Mouse (Mus musculus): ENCODE data around the gene Hhat.

The Hhat gene

DNA sequence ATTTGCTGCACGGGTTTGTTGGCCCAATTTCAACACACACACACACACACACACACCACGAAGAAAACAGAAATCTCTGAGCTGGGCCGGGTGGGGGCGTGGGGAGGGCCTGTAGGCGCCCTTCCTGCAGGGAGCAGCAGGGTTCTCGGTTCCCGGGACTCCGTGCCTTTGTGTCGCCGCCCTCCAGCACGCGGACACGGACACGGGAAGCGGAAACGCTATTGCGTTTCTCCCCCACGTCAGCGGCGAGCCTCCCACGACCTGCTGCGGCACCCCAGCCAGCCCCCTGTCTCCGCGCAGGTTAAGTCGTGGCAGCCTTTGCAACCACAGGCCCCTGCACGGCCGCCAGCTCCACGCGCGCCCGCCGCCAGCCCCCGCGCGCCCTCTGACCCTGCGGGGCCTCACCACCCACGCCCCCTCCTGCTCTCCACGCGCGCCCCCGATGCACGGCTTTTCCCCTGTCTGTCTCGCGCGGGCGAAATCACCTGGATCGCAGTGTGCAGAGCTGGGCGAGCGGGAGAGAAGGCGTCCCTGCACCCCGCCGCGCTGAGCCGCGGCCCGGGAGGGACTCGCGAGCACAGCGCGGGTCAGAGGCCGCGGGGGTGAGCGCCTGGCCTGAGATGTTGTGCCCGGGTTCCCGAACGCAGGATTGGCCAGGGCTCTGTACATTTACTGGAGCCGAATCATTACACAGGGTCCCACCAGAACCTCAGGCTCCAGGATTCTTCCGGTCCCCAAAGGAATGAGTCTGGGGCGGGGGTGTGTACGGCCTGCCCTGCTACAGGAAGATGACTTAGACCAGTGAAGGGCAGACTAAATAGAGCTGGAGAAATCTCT lies at the start of gene Hhat:
Hhat (minus strand) TSS at position 729 of the 837 bp plus-strand sequence.
- DNase-seq (ENCODE audit: low spot score in 2 of 2): peak; percentile 75 to 81

DNA sequence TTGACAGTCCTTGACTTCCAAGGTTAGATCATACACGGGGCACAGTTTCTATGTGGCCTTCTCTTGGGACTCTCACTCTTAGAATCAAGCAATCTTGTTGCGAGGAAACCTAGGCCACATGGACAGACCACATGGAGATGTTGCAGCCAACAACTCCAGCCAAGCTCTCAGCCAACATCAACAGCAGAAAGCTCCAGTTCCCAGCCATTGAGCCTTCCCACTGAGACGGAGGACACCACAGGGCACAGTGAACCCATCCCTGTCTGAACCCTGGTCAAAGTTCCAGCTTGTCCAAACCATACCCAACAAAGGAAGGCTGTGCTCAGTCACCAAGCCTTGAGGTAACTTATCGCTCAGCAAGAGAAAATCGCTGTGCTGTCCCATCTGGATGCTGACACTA lies 47.3 kb upstream of the Hhat start:
- no peak for DNase-seq (ENCODE audit: low spot score in 2 of 2)

DNA sequence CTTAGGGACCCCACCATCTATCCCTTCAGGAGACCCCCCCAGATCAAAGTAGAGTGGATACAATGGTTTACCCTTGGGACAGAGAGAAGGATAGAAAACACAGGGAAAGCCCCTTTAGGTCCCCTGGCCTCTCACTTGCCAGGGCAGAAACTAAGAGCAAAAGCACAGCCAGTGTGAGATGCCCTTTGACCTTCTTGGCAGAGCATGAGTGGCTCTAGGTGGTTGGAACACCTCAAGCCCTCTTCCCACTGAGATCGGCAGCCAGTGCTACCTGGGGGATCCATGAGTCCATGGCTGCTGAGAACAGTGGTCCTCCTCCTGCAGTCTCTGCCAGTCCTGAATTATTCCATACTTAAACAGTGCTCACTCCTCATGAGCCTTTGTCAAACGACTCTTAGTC lies 44.8 kb upstream of the Hhat start:
- no peak for DNase-seq (ENCODE audit: low spot score in 2 of 2)

DNA sequence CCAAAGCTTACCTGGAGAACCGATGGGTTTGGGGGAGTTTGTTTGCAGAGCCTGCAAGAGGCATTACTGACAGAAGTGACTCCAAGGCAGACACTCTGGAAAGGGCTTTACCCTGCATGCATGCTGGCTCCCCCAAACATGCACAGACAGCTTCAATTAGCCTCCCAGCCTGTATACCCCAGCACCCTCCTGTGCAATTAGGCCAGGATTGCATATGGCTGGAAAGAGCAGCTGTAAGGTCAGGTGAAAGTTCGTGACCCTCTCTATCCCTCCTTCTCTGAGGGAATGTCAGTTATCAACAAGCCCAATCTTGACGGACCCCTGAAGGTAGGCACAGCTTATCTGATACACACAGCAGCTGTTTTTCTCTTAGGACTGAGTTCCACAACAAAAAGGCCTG lies 43.7 kb upstream of the Hhat start:
- no peak for DNase-seq (ENCODE audit: low spot score in 2 of 2)

DNA sequence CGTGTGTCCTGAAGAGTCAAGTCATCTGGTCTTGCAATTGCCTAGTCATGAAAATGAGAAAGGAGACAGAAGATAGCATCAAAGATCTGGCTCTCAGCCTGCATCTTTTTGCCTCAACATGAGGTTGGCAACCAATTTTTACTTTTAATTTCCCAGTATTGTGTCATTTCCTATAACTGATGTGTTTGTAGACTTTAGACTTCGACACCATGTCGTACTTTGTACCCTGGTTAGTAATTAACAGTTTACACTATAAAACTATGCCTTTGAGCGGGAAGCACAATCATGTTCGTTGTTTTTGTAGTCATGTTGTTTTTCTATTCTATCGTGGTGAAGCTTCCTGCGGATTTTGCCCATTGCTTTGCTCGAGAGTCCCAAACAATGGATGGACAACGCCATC lies 41.7 kb upstream of the Hhat start:
- no peak for DNase-seq (ENCODE audit: low spot score in 2 of 2)

DNA sequence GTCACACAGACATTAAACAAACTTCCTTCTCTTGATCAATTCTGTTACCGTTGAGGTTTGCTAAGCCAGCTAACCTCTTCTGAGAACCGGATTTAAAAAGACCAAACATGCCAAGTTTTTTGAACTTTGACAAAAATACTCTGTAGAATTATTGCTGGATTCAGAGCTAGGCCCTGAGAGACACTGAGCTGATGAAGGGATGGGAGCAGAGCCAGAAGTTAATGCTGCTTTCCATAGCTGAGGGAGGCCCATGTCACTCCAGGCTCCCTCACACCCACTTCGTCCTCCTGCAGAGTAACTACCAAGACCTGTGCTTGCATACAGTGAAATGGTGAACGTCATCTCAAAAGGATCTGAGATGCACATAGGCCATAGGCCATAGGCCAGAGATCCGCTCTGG lies 41.3 kb upstream of the Hhat start:
- no peak for DNase-seq (ENCODE audit: low spot score in 2 of 2)

DNA sequence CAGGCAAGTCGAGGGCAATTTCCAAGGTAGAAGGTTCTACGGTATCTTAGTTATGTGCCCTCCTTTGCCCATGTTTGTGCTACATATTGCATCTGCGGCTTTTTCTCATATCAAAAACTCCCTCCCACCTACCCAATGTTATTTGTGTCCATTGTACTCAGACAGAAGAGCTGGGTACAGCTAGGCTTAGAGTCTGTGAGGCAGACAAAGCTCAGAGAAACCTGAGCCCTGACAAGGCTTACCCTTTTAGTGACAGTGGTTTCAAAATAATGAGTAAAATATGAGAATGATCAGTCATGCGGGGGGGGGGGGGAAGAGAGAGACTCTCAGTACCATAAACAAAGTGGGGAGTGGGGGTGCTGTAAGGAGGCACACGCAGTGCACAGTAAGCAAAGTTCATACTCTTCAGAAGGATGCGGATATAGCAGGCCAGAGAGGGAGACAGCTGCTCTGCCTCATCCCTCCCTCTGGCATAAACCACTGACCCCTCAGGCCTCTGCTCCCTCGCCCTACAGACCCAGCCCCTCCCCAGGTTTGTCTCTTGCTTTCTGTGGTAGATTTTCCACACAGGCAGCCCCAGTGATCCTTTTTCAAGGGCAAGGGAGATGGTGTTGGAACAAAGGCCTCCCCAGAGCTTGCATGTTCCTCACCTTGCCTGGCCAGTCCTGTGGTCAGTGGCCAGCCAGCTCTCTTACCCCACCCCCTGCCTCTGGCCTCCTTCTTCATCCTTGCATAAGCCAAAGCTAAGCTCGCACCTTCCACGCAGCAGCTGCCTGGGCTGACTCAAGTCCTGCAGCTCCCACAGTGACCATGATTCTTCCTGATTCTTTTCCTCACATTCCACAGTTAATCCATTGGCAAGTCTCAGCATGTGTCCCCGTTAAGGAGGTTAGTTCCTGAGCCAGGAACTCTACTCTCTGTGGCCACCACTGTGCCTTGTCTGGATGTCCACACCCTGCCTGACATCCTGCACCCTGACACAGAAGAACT lies 35.4 kb upstream of the Hhat start:
- DNase-seq (ENCODE audit: low spot score in 2 of 2): no peak

DNA sequence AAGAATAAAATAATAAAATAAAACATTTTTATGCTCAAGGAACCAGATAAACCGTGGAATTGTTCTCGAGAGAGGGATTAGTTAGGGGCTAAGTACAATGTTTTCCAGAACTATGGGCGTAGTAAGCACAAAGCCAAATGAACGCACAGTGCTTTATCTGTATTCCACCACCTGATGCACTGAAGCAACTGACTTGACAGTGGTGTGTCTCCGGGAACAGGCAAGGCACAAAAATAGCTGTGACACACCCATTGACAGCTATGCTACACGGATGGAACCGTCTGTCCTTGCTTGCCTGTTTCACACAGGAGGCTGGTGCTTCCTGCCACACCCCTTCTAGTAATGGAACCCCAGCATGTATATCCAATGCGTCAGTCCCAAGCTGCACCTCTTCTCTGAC lies 29.3 kb upstream of the Hhat start:
- DNase-seq (ENCODE audit: low spot score in 2 of 2): no peak

DNA sequence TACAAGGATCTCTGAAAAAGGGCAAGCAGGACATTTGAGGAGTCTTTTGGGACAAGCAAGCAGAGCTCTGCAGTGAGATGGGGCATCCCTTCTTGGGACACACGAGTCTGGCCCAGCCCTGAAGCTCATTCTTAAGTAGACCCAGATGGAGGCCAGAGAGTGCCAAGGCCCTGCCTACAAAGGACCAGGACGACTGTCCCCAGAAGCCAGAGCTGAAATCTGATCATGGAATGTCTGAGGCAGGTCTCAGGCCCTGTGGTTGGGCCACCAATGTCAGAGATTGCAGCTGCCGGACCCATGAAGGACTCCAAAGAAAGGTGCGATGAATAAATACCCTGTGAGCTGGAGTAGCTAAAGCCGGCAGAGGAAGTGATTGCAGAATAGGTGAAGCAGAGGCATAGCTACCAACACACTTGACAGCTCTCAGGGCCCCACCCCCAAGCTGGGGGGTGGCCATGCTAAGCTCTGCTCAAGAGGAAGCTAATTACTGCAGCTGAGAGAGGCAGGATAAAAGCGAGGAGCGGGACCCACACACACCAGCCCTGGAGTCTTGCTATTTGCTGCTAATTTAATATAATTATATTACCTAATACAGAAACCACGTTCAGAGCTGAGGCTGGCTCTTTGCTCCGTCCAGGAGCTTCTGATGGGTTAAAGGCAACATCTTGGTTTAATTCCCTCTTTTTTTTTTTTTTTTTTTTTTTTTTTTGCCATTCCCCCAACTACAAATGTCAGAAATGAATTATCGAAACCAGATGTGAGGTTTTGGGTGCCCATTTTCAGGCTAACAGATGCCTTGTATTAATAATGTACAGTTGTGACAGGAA lies 28.4 kb upstream of the Hhat start:
- peak; percentile 67 to 69 for DNase-seq (ENCODE audit: low spot score in 2 of 2)

DNA sequence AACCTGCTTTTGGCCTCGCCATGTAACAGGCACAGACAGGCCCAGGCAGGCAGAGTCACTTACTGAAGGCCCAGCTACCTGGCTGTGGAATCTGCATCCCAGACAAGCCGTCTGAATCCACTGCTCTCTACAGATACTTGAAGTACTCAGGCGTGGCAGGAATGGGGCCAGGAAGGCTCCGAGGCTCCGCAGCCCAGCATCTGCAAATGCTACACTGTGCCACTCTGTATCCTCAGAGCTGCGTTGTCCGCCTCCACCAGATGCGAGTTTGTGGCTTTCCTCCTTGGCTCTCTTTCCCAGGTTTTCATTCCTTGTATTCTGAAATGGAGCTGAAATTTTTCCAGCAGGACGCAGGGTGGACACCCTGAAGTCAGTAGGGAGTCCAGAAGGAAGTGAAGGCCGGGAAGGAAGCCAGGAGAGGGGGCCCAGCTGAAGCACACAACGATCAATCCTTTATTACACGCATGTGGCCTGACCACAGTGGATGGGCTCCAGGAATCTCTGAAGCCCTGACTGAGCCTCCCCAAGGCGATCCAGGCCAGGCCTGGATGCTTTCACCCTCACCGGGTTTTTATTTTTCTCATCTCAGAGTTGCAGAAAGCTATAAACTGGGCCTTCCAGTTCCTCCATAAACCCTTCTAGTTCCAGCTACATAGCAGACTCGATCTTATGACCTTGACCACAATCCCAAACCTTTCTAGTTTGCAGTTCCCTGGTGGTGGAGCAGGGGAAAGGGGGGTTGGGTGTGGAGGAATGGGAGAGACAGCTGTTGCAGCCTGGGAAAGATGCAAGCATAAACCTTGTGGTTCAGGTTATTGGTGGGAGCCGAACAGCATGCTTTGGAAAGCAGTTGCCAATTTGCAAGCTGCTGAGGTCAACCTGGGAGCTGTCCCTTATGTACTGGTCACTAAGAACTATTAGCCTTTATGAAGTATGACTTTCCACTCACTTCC lies 27.5 kb upstream of the Hhat start:
- DNase-seq (ENCODE audit: low spot score in 2 of 2): no peak

DNA sequence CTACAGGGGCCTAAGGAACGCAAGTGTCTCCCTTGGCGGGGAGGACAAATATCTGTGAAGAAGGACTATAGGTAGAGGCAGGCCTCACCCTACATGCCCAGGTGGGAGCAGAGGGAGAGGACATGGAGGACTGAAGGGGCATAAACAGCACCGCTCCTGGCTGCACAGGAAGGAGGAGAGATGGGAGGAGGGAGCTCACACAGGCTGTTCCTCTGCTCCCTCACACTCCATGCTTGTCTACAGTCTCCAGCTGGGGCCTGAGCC lies 25.9 kb upstream of the Hhat start:
- no peak for DNase-seq (ENCODE audit: low spot score in 2 of 2)

DNA sequence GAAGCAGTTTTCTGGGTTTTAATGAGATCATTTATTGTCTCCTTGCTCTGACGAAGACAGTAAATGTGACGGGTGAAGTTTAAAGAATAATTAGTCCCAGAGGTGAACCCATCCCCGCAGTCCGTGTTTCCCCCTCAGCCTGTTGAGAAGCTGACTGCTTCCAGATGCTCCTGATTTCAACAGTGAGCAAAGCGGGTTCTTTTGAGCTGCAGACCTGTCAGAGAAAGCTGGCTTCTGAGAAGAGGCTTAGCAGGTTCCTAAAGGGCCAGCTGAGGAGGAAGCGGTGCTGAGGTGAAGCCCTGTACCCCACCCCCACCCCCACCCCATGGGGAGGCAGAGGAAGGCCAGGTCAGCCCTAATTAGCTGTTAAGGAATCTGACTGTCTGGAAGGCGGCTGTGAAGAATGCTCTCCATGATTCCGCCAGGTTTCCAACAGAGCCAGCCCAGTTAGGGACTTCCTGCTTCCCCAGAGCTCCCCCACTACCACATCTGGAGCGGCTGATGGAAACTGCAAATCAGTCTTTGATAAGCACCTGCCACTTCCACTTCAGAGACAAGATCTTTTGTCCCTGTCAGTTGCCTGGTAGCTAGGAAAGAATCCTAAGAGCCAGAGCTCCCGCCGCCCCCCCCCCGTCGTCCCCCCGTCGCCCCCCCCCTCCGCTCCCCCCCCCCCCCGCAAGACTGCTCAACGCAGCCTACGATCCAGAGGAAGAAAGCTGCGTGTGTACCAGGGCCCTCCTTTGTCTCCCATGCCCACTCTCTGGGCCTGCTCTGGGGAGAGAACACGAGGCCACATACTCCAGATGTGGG lies 25.4 kb upstream of the Hhat start:
- no peak for DNase-seq (ENCODE audit: low spot score in 2 of 2)

DNA sequence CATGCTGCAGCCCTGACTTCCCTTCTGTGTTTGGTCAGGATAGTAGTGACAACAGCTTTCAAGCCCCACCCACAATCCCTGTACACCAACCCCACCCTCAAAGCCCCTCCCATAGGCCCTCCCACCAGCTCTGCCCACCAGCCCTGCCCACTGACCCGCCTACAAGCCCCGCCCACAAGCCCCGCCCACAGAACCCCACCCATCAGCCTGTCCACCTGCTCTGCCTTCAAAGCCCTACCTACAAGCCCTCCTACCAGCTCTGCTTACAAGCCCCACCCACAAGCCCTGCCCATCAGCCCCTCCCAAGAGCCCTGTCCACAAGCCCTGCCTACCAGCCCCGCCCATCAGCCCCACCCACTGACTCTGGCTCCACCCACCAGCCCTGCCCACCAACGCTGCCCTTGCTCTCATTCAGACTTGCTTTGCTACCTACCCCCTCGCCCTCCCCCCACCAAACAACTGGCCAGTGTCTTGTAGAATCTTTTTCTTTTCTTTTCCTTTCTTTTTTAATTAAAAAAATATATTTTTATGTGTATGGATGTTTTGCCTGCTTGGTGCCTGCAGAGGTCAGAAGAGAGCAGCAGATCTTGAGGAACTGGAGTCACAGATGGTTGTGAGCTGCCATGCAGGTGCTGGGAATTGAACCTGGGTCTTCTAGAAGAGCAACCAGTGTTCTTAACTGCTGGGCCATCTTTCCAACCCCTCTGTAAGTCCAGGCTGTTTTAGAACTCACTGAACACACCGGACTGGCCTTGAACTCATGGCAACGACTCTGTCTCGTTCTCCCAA lies 24.1 kb upstream of the Hhat start:
- DNase-seq (ENCODE audit: low spot score in 2 of 2): no peak

DNA sequence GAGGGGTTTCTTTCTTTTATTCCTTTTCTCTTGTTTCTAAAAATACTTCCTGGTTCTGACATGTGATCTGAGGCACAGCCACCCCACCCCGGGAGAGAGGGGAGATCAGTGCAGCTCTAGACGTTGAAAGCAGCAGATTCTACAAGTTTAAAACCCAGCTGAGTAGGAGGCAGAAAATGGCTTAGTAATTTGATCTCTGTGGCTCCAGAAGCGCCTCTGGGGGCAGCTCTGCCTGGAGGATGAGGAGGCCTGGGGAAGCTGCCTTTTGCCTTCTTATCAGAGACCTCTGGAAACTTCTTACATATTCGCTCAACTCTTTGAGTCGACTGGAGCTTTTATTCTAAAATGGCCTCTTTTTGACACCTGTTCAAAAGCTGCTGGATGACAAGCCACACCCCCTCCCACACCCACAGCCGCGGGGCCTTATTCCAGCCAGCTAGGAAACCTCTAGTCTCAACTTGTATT lies 20.9 kb upstream of the Hhat start:
- no peak for DNase-seq (ENCODE audit: low spot score in 2 of 2)

DNA sequence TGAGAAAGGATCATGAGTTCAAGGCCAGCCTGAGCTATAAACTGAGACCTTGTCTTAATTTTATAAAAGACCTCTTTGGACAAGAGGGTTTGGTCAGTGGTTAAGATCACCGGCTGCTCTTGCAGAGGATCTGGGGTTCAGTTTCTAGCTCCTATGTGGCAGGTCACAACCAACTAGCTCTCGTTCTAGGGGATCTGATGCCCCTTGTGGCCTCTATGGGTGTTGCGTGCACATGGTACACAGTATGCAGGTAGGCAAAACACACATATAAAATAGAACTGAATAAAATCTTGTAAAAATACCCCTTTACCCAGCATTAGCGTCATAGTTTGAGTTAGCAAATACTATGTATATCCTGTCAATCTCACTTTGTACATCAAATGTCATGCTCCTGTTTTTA lies 19.4 kb upstream of the Hhat start:
- no peak for DNase-seq (ENCODE audit: low spot score in 2 of 2)

DNA sequence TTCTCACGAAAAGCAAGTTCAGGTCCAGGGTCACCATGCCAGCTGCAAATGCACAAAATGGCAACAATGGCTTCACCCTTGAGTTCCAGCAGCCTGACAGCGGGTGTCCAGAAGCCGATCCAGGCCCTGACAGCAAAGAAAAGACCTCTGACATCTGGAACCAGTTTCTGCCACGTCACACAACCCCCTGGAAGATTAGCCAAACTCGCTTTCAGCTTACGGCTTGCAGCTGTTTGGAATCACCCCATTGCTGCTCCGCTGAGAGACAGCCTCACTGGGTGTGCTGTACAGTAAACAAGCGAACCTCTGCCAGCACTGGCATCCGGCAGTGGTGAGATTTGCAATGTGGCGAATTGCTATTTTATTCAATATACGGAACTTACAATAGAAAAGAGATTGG lies 18.8 kb upstream of the Hhat start:
- no peak for DNase-seq (ENCODE audit: low spot score in 2 of 2)

DNA sequence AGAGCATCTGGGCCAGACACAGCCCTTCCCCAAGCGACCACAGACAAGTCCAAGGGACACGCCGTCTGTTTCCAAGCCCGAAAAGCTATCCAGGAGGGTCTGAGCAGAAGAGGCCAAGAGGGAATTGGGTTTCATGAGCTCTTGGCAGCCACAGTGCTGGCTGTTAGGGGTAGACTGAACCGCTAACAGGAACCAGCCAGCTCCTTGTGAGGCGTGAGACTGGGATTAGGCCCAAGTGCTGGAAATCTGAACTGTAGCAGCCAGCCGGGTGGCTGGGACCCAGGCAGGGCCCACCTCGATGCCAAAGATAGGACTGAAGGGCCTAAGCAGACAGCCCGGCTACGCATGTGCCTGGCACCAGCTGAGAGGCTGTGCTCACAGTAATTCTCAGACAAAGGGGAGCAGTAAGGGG lies 18.1 kb upstream of the Hhat start:
- DNase-seq (ENCODE audit: low spot score in 2 of 2): no peak

DNA sequence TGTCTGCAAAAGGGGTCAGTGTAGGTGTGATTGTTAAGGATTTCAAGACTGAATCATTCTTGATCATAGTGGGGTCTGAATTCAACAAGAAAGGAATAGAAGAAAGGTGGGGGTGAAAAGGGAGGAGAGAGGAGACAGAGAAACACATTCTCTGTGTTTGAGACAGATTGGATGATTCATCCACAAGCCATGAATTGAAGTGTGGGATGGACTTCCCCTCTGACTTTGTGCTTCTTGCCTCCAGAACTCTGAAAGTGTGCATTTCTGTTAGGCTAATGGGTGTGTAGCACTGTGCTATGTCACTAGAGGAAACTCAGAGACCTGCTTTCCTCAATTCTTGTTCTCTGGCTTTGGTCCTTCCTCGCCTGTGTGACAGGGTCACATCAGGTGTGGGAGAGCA lies 15.2 kb upstream of the Hhat start:
- no peak for DNase-seq (ENCODE audit: low spot score in 2 of 2)

Measured in spleen, postnatal 36 days (tissue).